Mouse (Mus musculus) CH12.LX (cell line): ENCODE data around the gene Nbea. TPM values are rescaled to one million over a fixed set of nuclear protein-coding genes. Genes with fewer than 3 reads are reported as not detected.

Source experiments
- DNase-seq: peaks from one replicate; pipeline ENCODE4 v3.0.0-alpha.2; 2013; ENCODE audit errors: extremely low read depth
- H3K27ac ChIP-seq: 2 replicates; pipeline ENCODE4 v1.5.1; 2012; ENCODE audit warnings: low read depth, mild to moderate bottlenecking, control low read depth, moderate library complexity; ENCODE audit not compliant: insufficient read depth
- H3K27me3 ChIP-seq: replicated peaks from 2 replicates; pipeline ENCODE3; 2012; ENCODE audit warnings: inconsistent platforms
- H3K36me3 ChIP-seq, 2 experiments: replicated peaks in 1 of 2; 2 replicates each; pipeline versions ENCODE3 to v1.6.1; 2012; ENCODE audit warnings: inconsistent platforms in 1 of 2, low read length in 1 of 2, mild to moderate bottlenecking in 1 of 2, mixed read lengths in 1 of 2, moderate library complexity in 1 of 2; ENCODE audit not compliant: control insufficient read depth in 1 of 2, insufficient read depth in 1 of 2
- H3K4me1 ChIP-seq, 2 experiments: 2 replicates each; pipeline ENCODE4 v1.6.1; 2012; ENCODE audit warnings: inconsistent platforms in 1 of 2, moderate library complexity in 1 of 2; ENCODE audit not compliant: insufficient read depth in 2 of 2, control insufficient read depth in 1 of 2
- H3K4me2 ChIP-seq: 2 replicates; pipeline ENCODE4 v1.6.1; 2012; ENCODE audit warnings: low read depth, mild to moderate bottlenecking, control low read depth; ENCODE audit not compliant: poor library complexity, insufficient read depth, severe bottlenecking
- H3K4me3 ChIP-seq, 3 experiments: fragments of 150-350 bp in 1 of 3; sonication (generic) in 1 of 3; replicated peaks in 1 of 3; 2 replicates each; pipeline versions ENCODE3 to v1.5.1; 2011 to 2012; ENCODE audit warnings: low read depth in 2 of 3, low read length in 2 of 3, mild to moderate bottlenecking in 2 of 3, moderate library complexity in 2 of 3, control low read depth in 1 of 3, improper control_type of control experiment in 1 of 3, inconsistent platforms in 1 of 3, mixed read lengths in 1 of 3; ENCODE audit not compliant: poor library complexity in 1 of 3
- H3K79me2 ChIP-seq: replicated peaks from 2 replicates; pipeline ENCODE4 v1.6.1; 2012; ENCODE audit warnings: mild to moderate bottlenecking, moderate library complexity; ENCODE audit not compliant: control insufficient read depth, poor library complexity, insufficient read depth, severe bottlenecking; ENCODE audit errors: extremely low read depth
- H3K9ac ChIP-seq: 2 replicates; pipeline ENCODE4 v1.6.1; 2012; ENCODE audit warnings: low read depth, mild to moderate bottlenecking, control low read depth, moderate library complexity; ENCODE audit not compliant: insufficient read depth
- H3K9me3 ChIP-seq: replicated peaks from 2 replicates; pipeline ENCODE3; 2012; ENCODE audit warnings: low read length, inconsistent platforms, mixed read lengths
- BHLHE40 ChIP-seq: IDR thresholded peaks from 2 replicates; pipeline ENCODE4 v1.6.1; 2011; ENCODE audit warnings: mild to moderate bottlenecking, low read depth, low read length, improper control_type of control experiment
- CHD2 ChIP-seq: IDR thresholded peaks from 2 replicates; pipeline ENCODE4 v1.6.1; 2011; ENCODE audit warnings: low read length, improper control_type of control experiment
- E2F4 ChIP-seq: IDR thresholded peaks from 2 replicates; pipeline ENCODE4 v1.6.1; 2011; ENCODE audit warnings: low read depth, low read length, improper control_type of control experiment; ENCODE audit not compliant: insufficient replicate concordance
- ELF1 ChIP-seq: IDR thresholded peaks from 2 replicates; pipeline ENCODE4 v1.6.1; 2014; ENCODE audit warnings: low read depth, mild to moderate bottlenecking, inconsistent platforms, low read length, improper control_type of control experiment
- GABPA ChIP-seq: IDR thresholded peaks from 2 replicates; pipeline ENCODE4 v1.6.1; 2012; ENCODE audit warnings: low read depth, low read length, improper control_type of control experiment, inconsistent platforms; ENCODE audit not compliant: insufficient replicate concordance
- IRF4 ChIP-seq: IDR thresholded peaks from 2 replicates; pipeline ENCODE4 v1.6.1; 2014; ENCODE audit warnings: low read depth, mild to moderate bottlenecking, inconsistent platforms, low read length, improper control_type of control experiment
- JUND ChIP-seq: conservative IDR thresholded peaks from 2 replicates; pipeline ENCODE4 v1.6.1; 2011; ENCODE audit warnings: low read depth, low read length, improper control_type of control experiment
- MAFK ChIP-seq: IDR thresholded peaks from 2 replicates; pipeline ENCODE4 v1.6.1; 2011; ENCODE audit warnings: low read length, improper control_type of control experiment; ENCODE audit not compliant: insufficient replicate concordance
- MAX ChIP-seq: IDR thresholded peaks from 2 replicates; pipeline ENCODE4 v1.6.1; 2011; ENCODE audit warnings: low read length, improper control_type of control experiment
- MAZ ChIP-seq: IDR thresholded peaks from 2 replicates; pipeline ENCODE4 v1.6.1; 2012; ENCODE audit warnings: low read depth, mild to moderate bottlenecking, inconsistent platforms, low read length, improper control_type of control experiment, moderate library complexity
- MEF2A ChIP-seq: IDR thresholded peaks from 2 replicates; pipeline ENCODE4 v1.6.1; 2014; ENCODE audit warnings: low read depth, mild to moderate bottlenecking, inconsistent platforms, low read length, improper control_type of control experiment, borderline replicate concordance
- MXI1 ChIP-seq: IDR thresholded peaks from 2 replicates; pipeline ENCODE4 v1.6.1; 2011; ENCODE audit warnings: mild to moderate bottlenecking, low read depth, low read length, improper control_type of control experiment
- NELFE ChIP-seq: IDR thresholded peaks from 2 replicates; pipeline ENCODE4 v1.6.1; 2011; ENCODE audit warnings: low read depth, low read length, improper control_type of control experiment
- NRF1 ChIP-seq: IDR thresholded peaks from 2 replicates; pipeline ENCODE4 v1.6.1; 2014; ENCODE audit warnings: low read depth, mild to moderate bottlenecking, inconsistent platforms, low read length, improper control_type of control experiment, moderate library complexity
- PAX5 ChIP-seq: IDR thresholded peaks from 2 replicates; pipeline ENCODE4 v1.6.1; 2012; ENCODE audit warnings: low read length, inconsistent platforms, mixed read lengths
- POLR2A ChIP-seq: IDR thresholded peaks from 2 replicates; pipeline ENCODE4 v1.6.1; 2011; ENCODE audit warnings: low read depth, mild to moderate bottlenecking, improper control_type of control experiment, low read length
- POLR2AphosphoS2 ChIP-seq: IDR thresholded peaks from 2 replicates; pipeline ENCODE4 v1.6.1; 2011; ENCODE audit warnings: low read depth, low read length, improper control_type of control experiment
- RAD21 ChIP-seq: IDR thresholded peaks from 2 replicates; pipeline ENCODE4 v1.6.1; 2011; ENCODE audit warnings: low read depth, mild to moderate bottlenecking, low read length, improper control_type of control experiment, moderate library complexity
- RCOR1 ChIP-seq: conservative IDR thresholded peaks from 2 replicates; pipeline ENCODE4 v1.6.1; 2012; ENCODE audit warnings: low read depth, mild to moderate bottlenecking, inconsistent platforms, low read length, improper control_type of control experiment
- SIN3A ChIP-seq: IDR thresholded peaks from 2 replicates; pipeline ENCODE4 v1.6.1; 2012; ENCODE audit warnings: low read length, improper control_type of control experiment, inconsistent platforms
- SMC3 ChIP-seq: IDR thresholded peaks from 2 replicates; pipeline ENCODE4 v1.6.1; 2011; ENCODE audit warnings: low read depth, low read length, improper control_type of control experiment
- UBTF ChIP-seq: IDR thresholded peaks from 2 replicates; pipeline ENCODE4 v1.6.1; 2012; ENCODE audit warnings: low read depth, mild to moderate bottlenecking, inconsistent platforms, low read length, improper control_type of control experiment, moderate library complexity
- USF1 ChIP-seq: IDR thresholded peaks from 2 replicates; pipeline ENCODE4 v1.6.1; 2014; ENCODE audit warnings: low read depth, mild to moderate bottlenecking, inconsistent platforms, low read length, improper control_type of control experiment
- USF2 ChIP-seq: conservative IDR thresholded peaks from 2 replicates; pipeline ENCODE4 v1.6.1; 2011; ENCODE audit warnings: low read depth, low read length, improper control_type of control experiment
- ZC3H11A ChIP-seq: IDR thresholded peaks from 2 replicates; pipeline ENCODE4 v1.6.1; 2012; ENCODE audit warnings: low read depth, mild to moderate bottlenecking, inconsistent platforms, low read length, improper control_type of control experiment
- ZMIZ1 ChIP-seq: IDR thresholded peaks from 2 replicates; pipeline ENCODE4 v1.6.1; 2012; ENCODE audit warnings: low read depth, mild to moderate bottlenecking, inconsistent platforms, low read length, improper control_type of control experiment
- dilution Hi-C: fragments of 300-500 bp; cut with MboI; formaldehyde crosslinking; loops from 2 replicates; pipeline ENCODE4 v1.14.3; 2020; ENCODE audit warnings: low sequenced_read_pairs; ENCODE audit not compliant: extremely low pct_unique_long_range_greater_than_20kb, extremely low pct_ligation_motif_present
- in situ Hi-C: fragments of 300-500 bp; cut with MboI; formaldehyde crosslinking; loops from 3 replicates; pipeline ENCODE4 v1.14.3; 2019; ENCODE audit warnings: low sequenced_read_pairs, low pct_ligation_motif_present, low pct_unique_long_range_greater_than_20kb, mixed read lengths
- polyA plus RNA-seq: library from polyadenylated mRNA; unstranded; fragments of >175 nt; gene quantifications from 2 replicates; pipeline ENCODE4 v1.2.1, GENCODE M21; 2012; ENCODE audit warnings: low read depth; ENCODE audit not compliant: insufficient read length
- total RNA-seq, 2 experiments: library from RNA; depleted of rRNA; stranded (reverse); fragments of 300-350 nt in 1 of 2; fragments of >200 nt in 1 of 2; gene quantifications; 2 replicates each; pipeline ENCODE4 v1.2.3; 2012 to 2014

Nbea gene
- total and polyA plus RNA-seq, 3 experiments, result 0.04 TPM; not detected in 2

DNA sequence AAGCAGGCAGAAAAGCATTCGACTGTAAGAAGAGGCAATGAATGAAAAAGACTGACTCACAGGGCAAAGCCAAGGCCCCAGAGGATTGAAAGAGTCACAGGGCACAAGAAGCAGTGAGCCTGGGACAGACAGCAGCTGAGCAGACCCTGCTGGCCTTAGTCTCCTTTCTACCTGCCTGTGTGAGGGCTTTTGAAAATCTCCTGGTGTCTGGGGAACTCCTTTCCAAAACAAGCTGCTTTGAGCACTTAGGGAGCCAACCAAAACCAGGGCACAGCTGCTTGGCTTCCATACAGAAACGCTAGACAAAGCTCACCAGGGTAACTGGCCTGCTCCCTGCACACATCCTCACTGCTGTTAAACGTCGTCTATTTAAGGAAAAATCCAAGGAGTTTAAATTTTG lies 498.6 kb downstream of the Nbea start:
- Histone ChIP-seq H3K27me3 (no peaks in the 10 kb centered on the region), H3K36me3 (no peaks in the 10 kb centered on the region), H3K79me2 (no peaks in the 10 kb centered on the region), H3K4me3 (no peak overlapping the region), H3K27ac (no peak overlapping the region), H3K9ac (no peak overlapping the region), H3K9me3 (peaks cover 60% of the 10 kb centered on the region), H3K4me2 (no peak overlapping the region), H3K4me1 (no peaks in the 10 kb centered on the region)
- no peak for DNase-seq
- dilution Hi-C loops, result no loop called here
- no peak for TF ChIP-seq ZC3H11A
- no peak for TF ChIP-seq GABPA
- no peak for TF ChIP-seq IRF4
- TF ChIP-seq MEF2A, result no peak
- TF ChIP-seq NRF1, result no peak
- no peak for TF ChIP-seq NELFE
- TF ChIP-seq MAX, result no peak
- TF ChIP-seq POLR2A, result no peak
- TF ChIP-seq UBTF, result no peak
- no peak for TF ChIP-seq CHD2
- TF ChIP-seq SMC3, result no peak
- TF ChIP-seq ZMIZ1, result no peak
- TF ChIP-seq ELF1, result no peak
- TF ChIP-seq USF1, result no peak
- in situ Hi-C loops, result no loop called here

DNA sequence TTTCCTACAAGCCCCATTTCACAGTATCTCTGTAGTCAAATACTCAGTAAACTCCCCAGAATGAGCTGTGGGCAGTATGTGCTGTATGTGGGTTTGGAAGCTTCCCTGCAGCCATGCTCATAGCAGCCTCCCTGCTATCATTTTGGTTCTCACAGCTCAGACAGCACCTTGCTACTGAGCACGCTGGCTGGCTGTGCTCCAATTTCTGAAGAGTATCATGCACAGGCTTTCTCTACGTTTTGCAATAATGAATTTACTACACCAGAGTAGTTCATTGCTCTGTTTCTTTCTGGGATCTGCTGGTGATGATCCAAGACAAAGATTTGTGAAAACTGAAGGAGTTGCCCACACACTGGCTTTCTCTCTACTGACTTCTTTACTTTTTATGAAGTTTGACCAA lies 505.8 kb downstream of the Nbea start:
- H3K79me2 ChIP-seq, result no peaks in the 10 kb centered on the region
- TF ChIP-seq NELFE (no peak), RCOR1 (no peak)
- TF ChIP-seq, all 38 proteins: peak for 0
- no peak overlapping the region for H3K9ac ChIP-seq
- DNase-seq, result no peak
- no peak overlapping the region for H3K4me3 ChIP-seq
- H3K36me3 ChIP-seq, result no peaks in the 10 kb centered on the region
- no peaks in the 10 kb centered on the region for H3K4me1 ChIP-seq
- H3K27ac ChIP-seq, result no peak overlapping the region
- H3K4me2 ChIP-seq, result no peak overlapping the region
- in situ Hi-C loops (no loop called here), dilution Hi-C loops (no loop called here)
- H3K27me3 ChIP-seq, result no peaks in the 10 kb centered on the region
- H3K9me3 ChIP-seq, result peaks cover 65% of the 10 kb centered on the region

DNA sequence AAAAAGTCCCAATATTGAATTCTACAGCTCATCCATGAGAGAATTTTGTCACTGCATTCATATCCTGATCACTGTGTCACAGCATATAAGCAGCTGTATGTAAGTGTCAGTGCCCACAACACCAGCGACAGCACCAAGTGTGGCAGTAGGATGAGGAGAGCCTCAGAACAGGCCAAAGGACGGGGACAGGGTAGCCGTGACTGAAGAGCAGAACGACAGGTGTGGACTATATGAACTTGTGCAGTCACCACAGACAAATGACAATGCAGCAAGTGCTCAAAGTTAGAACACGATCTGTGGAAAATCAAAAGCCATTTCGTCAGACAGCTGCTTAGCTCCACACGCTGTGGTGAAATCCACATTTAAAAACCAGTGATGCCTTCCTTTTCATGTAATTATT lies 509.3 kb downstream of the Nbea start:
- in situ Hi-C loops, result no loop called here
- Histone ChIP-seq H3K9me3 (peaks cover 66% of the 10 kb centered on the region), H3K4me1 (no peaks in the 10 kb centered on the region)
- TF ChIP-seq GABPA (no peak), JUND (no peak), MAFK (no peak), MXI1 (no peak), MAZ (no peak), E2F4 (no peak), PAX5 (no peak), BHLHE40 (no peak), POLR2AphosphoS2 (no peak), SMC3 (no peak), USF2 (no peak), ELF1 (no peak), SIN3A (no peak), NRF1 (no peak), ZC3H11A (no peak), RAD21 (no peak), POLR2A (no peak)
- TF ChIP-seq, all 38 proteins: peak for 0
- no peak for DNase-seq
- dilution Hi-C loops, result no loop called here
- Histone ChIP-seq H3K4me2 (no peak overlapping the region), H3K79me2 (no peaks in the 10 kb centered on the region), H3K4me3 (no peak overlapping the region), H3K36me3 (no peaks in the 10 kb centered on the region), H3K27me3 (no peaks in the 10 kb centered on the region), H3K27ac (no peak overlapping the region), H3K9ac (no peak overlapping the region)
